Mouse (Mus musculus): ENCODE measurements around the gene Spata1.
A peak's percentile ranks its signal among the peaks of the same experiment; 100 is the strongest.

The Spata1 gene

GRCm38 (mm10) chr3:146418901-146419300 is 80.7 kb downstream of the Spata1 start:
- DNase-seq = no peak

GRCm38 (mm10) chr3:146417873-146418272 is 81.7 kb downstream of the Spata1 start:
- no peak for DNase-seq

GRCm38 (mm10) chr3:146414555-146414954 is 85.0 kb downstream of the Spata1 start:
- no peak for DNase-seq

GRCm38 (mm10) chr3:146413992-146414391 is 85.6 kb downstream of the Spata1 start:
- DNase-seq = peak; percentile 92

- DNase-seq = no peak
These were observed 86.5 kb downstream of the Spata1 start for GRCm38 (mm10) chr3:146413016-146413415.

GRCm38 (mm10) chr3:146412480-146412879 is 87.1 kb downstream of the Spata1 start:
- DNase-seq = no peak

- peak; percentile 62 for DNase-seq
These were observed 87.5 kb downstream of the Spata1 start for GRCm38 (mm10) chr3:146412008-146412407.

- DNase-seq = no peak
These were observed 89.4 kb downstream of the Spata1 start for GRCm38 (mm10) chr3:146410114-146410513.

Data from cerebellum, adult 11-12 months (tissue).